Comparison of ENCODE assay signal across 9 mouse cellular contexts in genomic region chr6:72676376-72676775, GRCm38 (mm10). TPM values are rescaled to one million over a fixed set of nuclear protein-coding genes. Genes with fewer than 3 reads are reported as not detected.
DNase-seq lines count a peak whose midpoint lies in the region; ATAC-seq and TF ChIP-seq lines count a peak whose summit lies in the region.
"Had no signal": no experiment of that assay in that cellular context is flagged by ENCODE, and none has a peak within 500 bp of the region (broad histone marks: within the 10 kb centered on the region; RNA-seq: fewer than 3 reads in every experiment).

No protein-coding gene starts in this region.

- no peak for ATAC-seq in liver, embryonic 14.5 days (ENCODE audit: insufficient read depth)
- no peak for ATAC-seq in liver, embryonic 12.5 days

- DNase-seq in heart, adult 2 months, result no peak
- no peak for DNase-seq in heart, adult 18-20 months
- no peak for DNase-seq in liver, embryonic 14.5 days (ENCODE audit: low read depth in 3 of 3, low spot score in 3 of 3)
- no peak for DNase-seq in ES-E14 (ENCODE audit: low read depth, low spot score)
- peak; percentile 33 for DNase-seq in kidney, postnatal 14 days
- no peak for DNase-seq in frontal cortex, postnatal 25 days (ENCODE audit: low spot score in 2 of 2)
- DNase-seq in thymus, postnatal 0 days (ENCODE audit: low spot score), result no peak

- TF ChIP-seq POLR2A in heart, adult 2 months (IDR thresholded peaks at IDR 0.05; ENCODE audit: insufficient read depth, low read depth, low read length), result no peak

- H3K4me3 ChIP-seq in heart, adult 2 months, result no peak overlapping the region
- H3K4me3 ChIP-seq in liver, embryonic 14.5 days (ENCODE audit: insufficient read depth in 1 of 2, low read depth in 2 of 2, low read length in 2 of 2), result no peak overlapping the region
- no peak overlapping the region for H3K4me3 ChIP-seq in liver, embryonic 12.5 days
- H3K4me3 ChIP-seq in ES-E14 (ENCODE audit: insufficient read depth in 1 of 2, low read depth in 1 of 2, low read length in 2 of 2, poor library complexity in 1 of 2, severe bottlenecking in 1 of 2), result no peak overlapping the region

- H3K27ac ChIP-seq in heart, adult 2 months, result no peak overlapping the region
- no peak overlapping the region for H3K27ac ChIP-seq in liver, embryonic 14.5 days
- H3K27ac ChIP-seq in liver, embryonic 12.5 days, result no peak overlapping the region
- no peak overlapping the region for H3K27ac ChIP-seq in ES-E14 (ENCODE audit: insufficient read depth, low read depth, low read length, poor library complexity, severe bottlenecking)

- peak; percentile 56 for TF ChIP-seq CTCF in heart, adult 2 months (IDR thresholded peaks at IDR 0.05)
- 0 out of 2 replicates have a peak, but pooled peaks have one; percentile 3 for TF ChIP-seq CTCF in liver, embryonic 14.5 days (IDR thresholded peaks at IDR 0.05; ENCODE audit: low read depth)

- TF ChIP-seq EP300 in heart, adult 2 months (IDR thresholded peaks at IDR 0.05; ENCODE audit: insufficient read depth, low read depth, low read length), result no peak
- no peak for TF ChIP-seq EP300 in liver, embryonic 14.5 days (IDR thresholded peaks at IDR 0.05; ENCODE audit: low read depth)

- H3K36me3 ChIP-seq in heart, adult 2 months (ENCODE audit: control insufficient read depth, insufficient read depth, low read length), result peaks cover 2% of the 10 kb centered on the region; the same call in 1 of the 2 replicates
- no peaks in the 10 kb centered on the region for H3K36me3 ChIP-seq in liver, embryonic 14.5 days (replicated peaks; ENCODE audit: control insufficient read depth, insufficient read depth, low read depth)
- no peaks in the 10 kb centered on the region for H3K36me3 ChIP-seq in liver, embryonic 12.5 days
- H3K36me3 ChIP-seq in ES-E14 (ENCODE audit: control insufficient read depth, insufficient read depth, low read length, poor library complexity, severe bottlenecking), result no peaks in the 10 kb centered on the region
- H3K36me3 ChIP-seq: G1E had no signal

- peaks cover 15% of the 10 kb centered on the region for H3K4me1 ChIP-seq in heart, adult 2 months (ENCODE audit: control insufficient read depth, insufficient read depth, low read length)
- H3K4me1 ChIP-seq in liver, embryonic 14.5 days (replicated peaks; ENCODE audit: control insufficient read depth in 2 of 2, insufficient read depth in 2 of 2, low read length in 1 of 2), result no peaks in the 10 kb centered on the region; a peak in 2 of 4 replicates
- peaks cover 4% of the 10 kb centered on the region; the same call in 1 of the 2 replicates for H3K4me1 ChIP-seq in liver, embryonic 12.5 days
- H3K4me1 ChIP-seq in ES-E14 (ENCODE audit: control insufficient read depth in 2 of 2, insufficient read depth in 2 of 2, low read length in 2 of 2, poor library complexity in 1 of 2), result peaks cover 4 to 15% of the 10 kb centered on the region in 2 experiments; a peak in 3 of 4 replicates

- intact Hi-C loops in heart, adult 2 months (cut with DNase I), result no loop called here

- H3K79me2 ChIP-seq in heart, adult 2 months (replicated peaks; ENCODE audit: control insufficient read depth, insufficient read depth, low read length), result peaks cover 2% of the 10 kb centered on the region; the same call in 1 of the 2 replicates

- H3K9ac ChIP-seq in heart, adult 2 months (ENCODE audit: low read depth, low read length), result no peak overlapping the region
- H3K9ac ChIP-seq in liver, embryonic 14.5 days (replicated peaks), result no peak overlapping the region
- H3K9ac ChIP-seq in liver, embryonic 12.5 days, result no peak overlapping the region
- no peak overlapping the region for H3K9ac ChIP-seq in ES-E14 (ENCODE audit: insufficient read depth, low read depth, low read length, poor library complexity, severe bottlenecking)

- in situ Hi-C loops in ES-E14 (cut with MboI; ENCODE audit: low sequenced_read_pairs in 2 of 2, unreplicated experiment in 2 of 2), result no loop called here

- H3K9me3 ChIP-seq in liver, embryonic 14.5 days (ENCODE audit: control insufficient read depth, low read length), result no peaks in the 10 kb centered on the region
- no peaks in the 10 kb centered on the region for H3K9me3 ChIP-seq in liver, embryonic 12.5 days (replicated peaks)
- no peaks in the 10 kb centered on the region for H3K9me3 ChIP-seq in ES-E14 (ENCODE audit: control insufficient read depth, insufficient read depth, low read depth, low read length)
- H3K9me3 ChIP-seq: G1E had no signal

- H3K27me3 ChIP-seq in heart, adult 2 months (ENCODE audit: control insufficient read depth, insufficient read depth, low read length), result no peaks in the 10 kb centered on the region
- no peaks in the 10 kb centered on the region for H3K27me3 ChIP-seq in liver, embryonic 14.5 days (ENCODE audit: control insufficient read depth, insufficient read depth, low read length)
- H3K27me3 ChIP-seq in liver, embryonic 12.5 days (replicated peaks), result peaks cover 13% of the 10 kb centered on the region; the same call in 1 of the 2 replicates

- WGBS in heart, adult 2 months, result 72% methylated on average over 2 of the region's 2 CpGs
- 57% methylated on average over 2 of the region's 2 CpGs for WGBS in liver, embryonic 14.5 days (ENCODE audit: insufficient replicate concordance)
- 39% methylated on average over 2 of the region's 2 CpGs for WGBS in liver, embryonic 12.5 days (ENCODE audit: insufficient replicate concordance)

- no peak overlapping the region for H3K4me2 ChIP-seq in liver, embryonic 14.5 days (ENCODE audit: low read depth)
- H3K4me2 ChIP-seq in liver, embryonic 12.5 days, result no peak overlapping the region

TF ChIP-seq in ES-E14, 5 proteins besides CTCF, POLR2A, EP300 and RAD21:
- TF ChIP-seq HCFC1 (IDR thresholded peaks at IDR 0.05; ENCODE audit: borderline replicate concordance, insufficient read depth, low read length) (no peak), ZC3H11A (IDR thresholded peaks at IDR 0.05; ENCODE audit: borderline replicate concordance, low read depth, low read length) (peak; percentile 37; the same call in 1 of the 2 replicates)

RNA-seq across cellular contexts. Expression of gene Tgoln1, which starts 59.6 kb away (rescaled TPM):
- 10 to 100 TPM; 60.1 to 68.0 TPM for total RNA-seq in heart, adult 2 months (2021)
- polyA plus RNA-seq in heart, adult 2 months (2012; rRNA removed), result 29.0 and 55.7 TPM in 2 replicates
- total RNA-seq in heart, adult 18-20 months (2021), result 10 to 100 TPM; 61.4 to 72.6 TPM
- 6.8 and 7.8 TPM in 2 replicates for polyA plus RNA-seq in liver, embryonic 14.5 days (2012; rRNA removed)
- polyA plus RNA-seq in liver, embryonic 14.5 days (2014; fragmentation: Nextera tagmentation; extraction: Ambion mirVana), result 13.4 and 14.9 TPM in 2 replicates
- 17.8 and 18.8 TPM in 2 replicates for polyA plus RNA-seq in liver, embryonic 12.5 days (2016; fragmentation: Nextera tagmentation; extraction: Ambion mirVana)
- total RNA-seq in ES-E14 (2012; rRNA removed), result 56.4 and 57.7 TPM in 2 replicates
- polyA plus RNA-seq in thymus, postnatal 0 days (2015; fragmentation: Nextera tagmentation; extraction: Ambion mirVana), result 43.9 and 44.1 TPM in 2 replicates
